In the genomic region with DNA sequence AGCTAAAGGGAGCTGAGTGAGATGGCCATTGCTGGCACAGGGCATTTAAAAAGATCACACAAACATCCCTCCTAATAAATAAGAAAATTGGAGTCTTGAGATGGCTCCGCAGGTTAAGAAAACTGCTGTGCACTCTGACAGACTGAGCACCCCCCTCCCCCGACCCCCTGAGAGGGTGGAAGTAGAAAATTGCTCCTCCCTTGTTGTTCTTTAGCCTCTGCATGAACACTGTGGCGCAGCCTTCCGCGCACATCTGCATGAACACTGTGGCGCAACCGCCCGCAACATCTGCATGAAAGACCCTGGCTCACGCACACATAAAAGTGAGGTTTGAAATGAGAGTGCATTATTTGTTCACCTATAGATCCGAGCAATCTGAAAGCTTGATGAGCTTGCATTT, we compare ENCODE assay signal across 40 mouse cellular contexts. TPM values are rescaled to one million over a fixed set of nuclear protein-coding genes. Genes with fewer than 3 reads are reported as not detected.
"Had no signal": no experiment of that assay in that cellular context is flagged by ENCODE, and none has a peak within 500 bp of the region (broad histone marks: within the 10 kb centered on the region; RNA-seq: fewer than 3 reads in every experiment).

No protein-coding gene starts in this region.

- H3K4me1 ChIP-seq: intestine, embryonic 15.5 days; limb, embryonic 10.5 days; liver, embryonic 13.5 days had no signal

- H3K4me2 ChIP-seq: heart, embryonic 11.5 days; heart, embryonic 13.5 days; heart, embryonic 15.5 days; hindbrain, embryonic 14.5 days; intestine, embryonic 15.5 days; limb, embryonic 12.5 days; liver, embryonic 11.5 days; liver, embryonic 13.5 days had no signal

- H3K27me3 ChIP-seq: heart, embryonic 13.5 days; heart, embryonic 15.5 days; intestine, embryonic 15.5 days; limb, embryonic 12.5 days had no signal

- H3K27ac ChIP-seq: heart, adult 2 months; heart, embryonic 13.5 days; heart, embryonic 15.5 days; hindbrain, embryonic 14.5 days; intestine, embryonic 15.5 days; left cerebral cortex, adult 2 months; limb, embryonic 10.5 days; limb, embryonic 12.5 days; liver, embryonic 13.5 days had no signal

- H3K9ac ChIP-seq: heart, embryonic 13.5 days; heart, embryonic 15.5 days; hindbrain, embryonic 14.5 days; intestine, embryonic 15.5 days; limb, embryonic 12.5 days; liver, embryonic 13.5 days had no signal

- H3K9me3 ChIP-seq: heart, embryonic 13.5 days; heart, embryonic 15.5 days; intestine, embryonic 15.5 days; limb, embryonic 10.5 days; liver, embryonic 13.5 days had no signal

- DNase-seq: gastrocnemius, postnatal 14 days; gastrocnemius, postnatal 36 days; heart, adult 11 months; heart, adult 2 months; heart, postnatal 14 days; heart, postnatal 36 days; kidney, adult 18-20 months; kidney, adult 8-10 months; kidney, postnatal 10 days; kidney, postnatal 25 days; layer of hippocampus, adult 9-11 months; liver; liver, embryonic 13.5 days had no signal

- H3K36me3 ChIP-seq: heart, embryonic 13.5 days; heart, embryonic 15.5 days; intestine, embryonic 15.5 days; limb, embryonic 10.5 days; limb, embryonic 12.5 days; liver, embryonic 13.5 days had no signal

- H3K4me3 ChIP-seq: heart, adult 2 months; heart, embryonic 13.5 days; heart, embryonic 15.5 days; intestine, embryonic 15.5 days; left cerebral cortex, adult 2 months; limb, embryonic 10.5 days; limb, embryonic 12.5 days; liver, embryonic 13.5 days had no signal

- ATAC-seq: hindbrain, embryonic 16.5 days; inflammation-experienced regulatory T-cells, adult 6 months; intestine, embryonic 15.5 days; intestine, postnatal 0 days had no signal

RNA-seq across cellular contexts. Expression of a gene that starts 50.5 kb away (rescaled TPM):
- total RNA-seq: gastrocnemius, adult 18-20 months; gastrocnemius, adult 8-10 months; gastrocnemius, postnatal 14 days; gastrocnemius, postnatal 36 days; heart, adult 2 months; heart, postnatal 14 days; heart, postnatal 36 days; hematopoietic stem cell, adult 5-6 weeks; layer of hippocampus, adult 18-20 months; layer of hippocampus, adult 8-10 months; layer of hippocampus, postnatal 25 days; left cerebral cortex, adult 2 months; left cerebral cortex, postnatal 14 days; left cerebral cortex, postnatal 36 days had no signal
- polyA plus RNA-seq: gonadal fat pad, adult 2 months; heart, adult 2 months; heart, embryonic 11.5 days; heart, embryonic 13.5 days; heart, embryonic 15.5 days; heart, postnatal 0 days; hindbrain, embryonic 11.5 days; hindbrain, embryonic 14.5 days; hindbrain, embryonic 16.5 days; inflammation-experienced regulatory T-cells, adult 6 months; intestine, embryonic 15.5 days; intestine, postnatal 0 days; kidney, embryonic 14.5 days; kidney, embryonic 16.5 days; large intestine, adult 2 months; limb, embryonic 10.5 days; limb, embryonic 12.5 days; limb, embryonic 14.5 days; liver, embryonic 11.5 days; liver, embryonic 13.5 days had no signal
